Mouse (Mus musculus): ENCODE measurements at regions not wholly inside any gene's neighbourhood (a gene's known extent, or its start where the extent isn't known, plus 50 kb on each side); places are given as distances from the start of the nearest gene placed in this dataset.
A peak's percentile ranks its signal among the peaks of the same experiment; 100 is the strongest.

GRCm38 (mm10) chr3:62159031-62159430, 179.1 kb upstream of the Arhgef26 start:
- ATAC-seq (ENCODE audit: low TSS enrichment), result 0 out of 2 replicates have a peak, but pooled peaks have one; percentile 31

GRCm38 (mm10) chr3:62170647-62171046, 167.5 kb upstream of the Arhgef26 start:
- ATAC-seq (ENCODE audit: low TSS enrichment), result peak; percentile 100

- ATAC-seq (ENCODE audit: low TSS enrichment), result no peak
Observed at GRCm38 (mm10) chr3:62187807-62188509, 150.2 kb upstream of the Arhgef26 start.

GRCm38 (mm10) chr3:62192466-62192865, 145.7 kb upstream of the Arhgef26 start:
- ATAC-seq (ENCODE audit: low TSS enrichment), result peak; percentile 85

- ATAC-seq (ENCODE audit: low TSS enrichment), result peak; percentile 81
Observed at GRCm38 (mm10) chr3:62194421-62194820, 143.7 kb upstream of the Arhgef26 start.

GRCm38 (mm10) chr3:62196679-62197078, 141.5 kb upstream of the Arhgef26 start:
- no peak for ATAC-seq (ENCODE audit: low TSS enrichment)

- peak; percentile 94 for ATAC-seq (ENCODE audit: low TSS enrichment)
Observed at GRCm38 (mm10) chr3:62215806-62216205, 122.3 kb upstream of the Arhgef26 start.

- peak; percentile 87 for ATAC-seq (ENCODE audit: low TSS enrichment)
Observed at GRCm38 (mm10) chr3:62217335-62217734, 120.8 kb upstream of the Arhgef26 start.

- no peak for ATAC-seq (ENCODE audit: low TSS enrichment)
Observed at GRCm38 (mm10) chr3:62227697-62228096, 110.4 kb upstream of the Arhgef26 start.

- ATAC-seq (ENCODE audit: low TSS enrichment), result no peak
Observed at GRCm38 (mm10) chr3:62228156-62228555, 110.0 kb upstream of the Arhgef26 start.

- ATAC-seq (ENCODE audit: low TSS enrichment), result no peak
Observed at GRCm38 (mm10) chr3:62241031-62241430, 97.1 kb upstream of the Arhgef26 start.

GRCm38 (mm10) chr3:62271703-62272102, 66.4 kb upstream of the Arhgef26 start:
- peak; percentile 80 for ATAC-seq (ENCODE audit: low TSS enrichment)

GRCm38 (mm10) chr3:62278279-62278678, 59.9 kb upstream of the Arhgef26 start:
- no peak for ATAC-seq (ENCODE audit: low TSS enrichment)

- ATAC-seq (ENCODE audit: low TSS enrichment), result no peak
Observed at GRCm38 (mm10) chr3:62280960-62281359, 57.2 kb upstream of the Arhgef26 start.

Measured in frontal cortex, adult (tissue).